Mouse (Mus musculus) lung, postnatal 25 days (tissue): ENCODE data around the gene Trim16.

Experiments
- DNase-seq: peaks from one replicate; pipeline ENCODE4 v3.0.0; 2022; ENCODE audit warnings: low spot score

Trim16 gene

DNA sequence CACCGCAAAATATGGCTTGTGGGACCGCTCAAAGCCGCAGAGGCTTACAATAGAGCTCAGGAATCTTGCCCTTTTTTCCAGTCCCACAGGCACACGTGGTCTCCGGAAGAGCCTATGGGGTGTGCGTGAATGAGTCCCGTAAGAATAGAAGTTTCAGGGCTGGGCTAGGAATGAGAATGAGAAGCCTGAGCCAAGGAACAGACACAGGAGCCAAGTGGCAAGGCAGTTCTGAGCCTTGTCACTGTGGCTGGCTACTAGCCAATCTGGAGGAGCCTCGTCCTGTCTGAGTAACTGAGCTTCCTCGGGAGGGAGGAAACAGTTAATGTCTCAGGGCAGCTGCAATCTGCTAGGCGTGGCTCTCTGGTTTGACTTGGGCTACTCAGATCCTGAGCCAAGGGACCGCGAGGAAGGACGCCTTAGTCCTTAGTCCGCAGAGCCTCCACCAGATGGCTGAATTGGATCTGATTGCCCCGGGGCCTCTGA lies at the start of gene Trim16:
Trim16 (plus strand) TSS at position 173 of the 483 bp plus-strand sequence.
- DNase-seq = peak; percentile 88

DNA sequence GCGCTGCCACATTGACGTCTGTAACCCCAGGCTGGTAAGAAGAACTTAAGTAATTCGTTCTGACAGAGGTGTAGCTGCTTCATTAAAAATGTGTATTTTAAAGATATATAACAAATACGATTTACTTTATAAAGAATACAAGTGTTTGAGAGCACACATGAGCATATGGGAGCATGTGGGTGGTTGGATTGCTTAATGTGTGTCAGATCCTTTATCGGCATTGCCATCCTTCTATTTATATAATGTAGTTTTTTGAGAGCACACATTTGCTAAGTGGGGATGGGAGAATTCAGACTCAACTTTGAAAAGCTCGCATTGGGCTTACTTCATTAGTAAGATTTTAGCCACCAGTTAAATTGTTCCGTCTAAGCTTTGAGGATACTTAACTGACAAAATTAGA lies 43.5 kb upstream of the Trim16 start:
- no peak for DNase-seq

- DNase-seq = peak; percentile 79
Measured at GRCm38 (mm10) chr11:62788935-62789616, 31.0 kb upstream of the Trim16 start, which contains the start of gene Zfp286. Gene Zfp286 (minus strand): TSS chr11:62789462.

GRCm38 (mm10) chr11:62789617-62789936 lies 30.5 kb upstream of the Trim16 start:
- DNase-seq = no peak

- DNase-seq = no peak
Measured at GRCm38 (mm10) chr11:62804119-62804518, 15.9 kb upstream of the Trim16 start.

GRCm38 (mm10) chr11:62807965-62808364 lies 12.1 kb upstream of the Trim16 start:
- DNase-seq = no peak

GRCm38 (mm10) chr11:62809201-62809600 lies 10.8 kb upstream of the Trim16 start:
- DNase-seq = no peak

DNA sequence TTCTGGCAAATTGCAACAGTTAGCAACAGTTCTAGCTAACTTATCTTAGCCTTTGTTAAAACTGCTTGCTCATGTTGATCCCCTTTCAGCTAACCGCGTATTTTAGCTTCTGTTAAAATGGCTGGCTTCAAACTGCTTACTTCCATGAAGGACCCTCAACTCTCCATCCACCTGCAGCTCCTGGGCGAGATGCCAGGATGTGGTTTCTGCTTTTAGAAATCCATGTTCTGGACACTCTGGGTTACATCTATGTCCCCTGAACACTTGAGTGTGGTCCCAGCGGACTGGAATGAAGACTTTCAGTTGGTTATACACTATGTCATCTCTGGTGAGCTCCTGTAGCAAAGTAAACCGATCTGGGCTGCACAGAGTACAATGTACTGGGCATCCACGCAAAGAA lies 7.8 kb upstream of the Trim16 start:
- no peak for DNase-seq

DNA sequence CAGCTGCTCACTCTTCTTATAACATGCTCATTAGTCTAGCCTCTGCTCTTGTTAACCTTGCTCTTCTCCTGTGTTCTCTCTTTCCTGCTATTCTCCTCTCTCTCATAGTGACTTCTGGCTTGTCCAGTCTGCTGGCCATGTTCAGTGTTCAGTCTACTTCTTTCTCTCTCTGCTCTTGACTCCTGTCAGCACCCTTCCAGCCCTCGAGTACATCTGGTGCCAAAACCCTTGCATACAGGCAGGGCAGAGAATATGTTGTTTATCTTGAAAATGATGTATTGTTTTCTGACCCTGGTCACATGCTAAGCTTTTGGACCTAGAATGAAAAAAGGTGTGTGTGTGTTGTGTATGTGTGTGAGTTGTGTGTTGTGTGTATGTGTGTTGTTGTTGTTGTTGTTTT lies 6.5 kb upstream of the Trim16 start:
- DNase-seq = no peak

DNA sequence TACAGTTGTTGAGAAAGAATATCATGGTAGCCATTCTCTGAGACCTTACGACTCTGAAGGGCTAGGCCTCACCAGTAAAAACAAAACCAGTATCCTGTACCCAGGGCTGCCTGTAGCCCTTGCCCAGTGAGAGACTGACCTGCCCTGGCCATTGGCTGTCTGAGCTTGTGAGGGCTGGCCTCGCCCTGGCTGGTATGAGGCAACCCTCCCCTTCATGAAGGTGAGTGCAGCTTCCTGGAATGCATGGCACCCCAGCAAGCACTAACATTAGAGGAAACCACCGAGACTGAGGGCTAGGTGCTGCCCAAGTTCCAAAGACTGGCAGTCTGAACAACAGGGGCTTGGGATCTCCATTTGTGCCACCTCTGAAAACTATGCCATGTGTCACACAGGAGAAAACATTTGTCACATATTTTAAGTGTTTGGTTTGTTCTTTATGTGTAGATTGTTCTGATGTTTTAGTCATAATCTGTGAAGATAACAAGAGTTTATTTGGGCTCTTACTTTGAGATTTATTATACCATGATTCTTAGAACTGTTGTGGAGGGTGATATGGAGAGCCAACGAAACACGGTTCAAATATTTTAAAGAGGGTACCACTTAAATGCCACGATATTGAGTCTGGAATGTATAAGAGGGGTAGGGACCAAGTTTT lies 5.9 kb upstream of the Trim16 start:
- peak; percentile 83 for DNase-seq

- peak; percentile 24 for DNase-seq
Measured at GRCm38 (mm10) chr11:62814625-62815024, 5.4 kb upstream of the Trim16 start.

DNA sequence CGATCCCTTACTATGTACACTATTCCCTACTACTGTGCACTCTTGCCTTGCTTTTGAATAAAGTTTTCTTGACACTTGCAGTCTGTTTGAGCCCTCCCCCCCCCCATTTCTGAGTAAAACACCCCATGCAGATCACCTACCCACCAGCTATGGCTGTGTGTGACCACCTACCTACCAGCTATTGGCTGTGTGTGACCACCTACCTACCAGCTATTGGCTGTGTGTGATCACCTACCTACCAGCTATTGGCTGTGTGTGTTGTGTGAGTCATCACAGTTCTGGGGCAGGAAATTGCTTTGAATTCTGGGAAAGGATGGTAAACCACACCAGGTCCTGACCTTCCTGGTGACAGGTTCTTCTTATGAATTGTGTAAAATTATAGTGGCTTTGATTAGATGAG lies 4.6 kb upstream of the Trim16 start:
- DNase-seq = no peak

DNA sequence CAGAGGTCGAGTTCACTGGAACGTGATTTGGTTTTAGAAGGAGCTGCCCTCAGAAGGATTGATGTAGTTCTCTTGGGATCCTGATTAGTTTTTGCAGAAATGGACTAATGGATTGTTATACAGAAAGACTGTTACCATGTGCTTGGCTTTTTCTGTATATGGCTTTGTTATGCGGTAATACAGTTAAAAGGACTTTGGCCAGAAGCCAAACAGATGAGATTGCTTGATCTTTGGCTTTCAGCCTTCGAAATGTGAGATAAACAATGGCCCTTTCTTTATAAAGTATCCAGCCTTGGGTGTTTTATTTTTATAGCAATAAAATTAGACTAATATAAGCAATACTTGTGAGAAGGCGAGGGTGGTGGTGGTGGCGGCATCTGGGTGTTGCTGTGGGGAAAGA lies 3.4 kb upstream of the Trim16 start:
- DNase-seq = no peak

GRCm38 (mm10) chr11:62819059-62819686 lies 858 bp upstream of the Trim16 start:
- DNase-seq = no peak

DNA sequence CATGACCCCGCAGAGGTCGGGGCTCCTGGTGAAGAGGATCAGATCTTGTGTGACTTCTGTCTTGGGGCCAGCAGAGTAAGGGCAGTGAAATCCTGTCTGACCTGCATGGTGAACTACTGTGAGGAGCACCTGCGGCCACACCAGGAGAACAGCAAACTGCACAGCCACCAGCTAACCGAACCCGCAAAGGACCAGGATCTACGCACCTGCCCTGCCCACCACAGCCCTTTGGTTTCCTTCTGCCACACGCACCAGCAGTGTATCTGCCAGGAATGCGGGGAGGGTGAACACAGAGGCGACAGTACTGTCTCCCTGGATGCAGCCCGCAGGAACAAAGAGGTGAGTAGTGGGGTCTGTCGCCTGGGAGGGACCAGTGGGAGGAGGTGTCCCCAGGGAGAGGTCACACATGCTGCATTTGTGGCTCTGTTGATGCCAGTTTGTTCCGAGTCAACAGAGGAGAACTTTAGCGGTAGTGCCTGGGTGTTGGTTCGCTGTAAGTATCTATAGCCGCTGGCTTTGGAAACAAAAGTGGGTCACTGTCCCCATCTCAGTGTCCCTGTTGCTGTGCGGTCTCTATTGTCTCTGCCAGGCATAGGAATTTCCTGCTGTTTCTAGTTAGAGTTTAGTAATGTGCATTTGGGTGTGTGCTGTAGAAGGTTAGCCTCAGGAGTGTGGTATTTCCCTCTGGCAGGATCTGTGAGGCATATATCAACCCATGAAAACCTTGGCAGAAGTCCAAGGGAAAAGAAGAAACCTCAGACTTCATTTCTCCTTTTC lies 818 bp downstream of the Trim16 start:
- DNase-seq = peak; percentile 46

DNA sequence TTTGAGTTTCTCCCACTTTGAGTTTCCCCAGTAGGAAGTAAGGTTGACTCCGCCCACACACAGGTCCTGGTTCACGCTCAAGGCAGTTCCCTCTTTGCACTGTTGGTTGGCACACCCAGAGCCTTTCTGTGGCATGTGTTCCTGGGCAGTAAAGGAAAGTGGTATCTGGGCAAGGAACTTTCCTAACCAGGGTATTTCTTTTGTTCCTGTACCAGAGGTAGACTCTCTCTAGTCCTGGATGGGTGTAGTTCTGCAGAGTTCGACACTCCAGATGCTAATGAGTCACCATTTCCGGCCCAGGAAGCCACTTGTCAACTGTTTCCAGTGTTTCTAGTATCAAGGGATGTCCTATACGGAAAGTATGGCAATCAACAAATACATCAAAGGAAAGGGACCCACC lies 1.9 kb downstream of the Trim16 start:
- peak; percentile 65 for DNase-seq

GRCm38 (mm10) chr11:62824211-62824610 lies 4.2 kb downstream of the Trim16 start:
- peak; percentile 13 for DNase-seq

GRCm38 (mm10) chr11:62825222-62826105 lies 5.4 kb downstream of the Trim16 start:
- DNase-seq = peak; percentile 28

- peak; percentile 56 for DNase-seq
Measured at GRCm38 (mm10) chr11:62826106-62826733, 6.2 kb downstream of the Trim16 start.

DNA sequence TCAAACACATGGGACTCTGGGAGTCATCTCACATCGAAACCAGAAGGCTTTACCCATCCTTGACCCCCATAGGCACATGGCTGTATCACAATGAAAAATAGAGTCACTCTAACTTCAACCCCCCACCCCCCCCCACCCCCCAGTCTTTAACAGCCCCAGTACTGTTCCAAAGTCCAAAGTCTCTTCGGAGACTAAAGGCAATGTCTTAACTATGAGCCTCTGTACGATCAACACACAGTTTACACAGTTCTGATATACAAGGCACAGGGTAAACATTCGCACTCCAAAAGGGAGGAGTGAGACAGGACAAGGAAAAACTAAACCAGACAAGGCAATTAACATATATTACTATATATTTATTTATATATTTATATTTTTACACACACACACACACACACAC lies 7.1 kb downstream of the Trim16 start:
- DNase-seq = no peak

GRCm38 (mm10) chr11:62827911-62828310 lies 7.9 kb downstream of the Trim16 start:
- DNase-seq = no peak
